Mouse (Mus musculus): ENCODE measurements at regions not wholly inside any gene's neighbourhood (a gene's known extent, or its start where the extent isn't known, plus 50 kb on each side); places are given as distances from the start of the nearest gene placed in this dataset.
A peak's percentile ranks its signal among the peaks of the same experiment; 100 is the strongest.

- no peak for DNase-seq
Observed at GRCm38 (mm10) chr6:147833501-147833900, 213.6 kb upstream of the Far2 start.

- DNase-seq = no peak
Observed at GRCm38 (mm10) chr6:147838846-147839245, 208.2 kb upstream of the Far2 start.

- no peak for DNase-seq
Observed at GRCm38 (mm10) chr6:147849988-147850387, 197.1 kb upstream of the Far2 start.

- no peak for DNase-seq
Observed at GRCm38 (mm10) chr6:147861116-147861515, 185.9 kb upstream of the Far2 start.

GRCm38 (mm10) chr6:147871033-147871432, 176.0 kb upstream of the Far2 start:
- no peak for DNase-seq

- DNase-seq = no peak
Observed at GRCm38 (mm10) chr6:147873173-147873572, 173.9 kb upstream of the Far2 start.

GRCm38 (mm10) chr6:147878485-147878884, 168.6 kb upstream of the Far2 start:
- DNase-seq = no peak

- DNase-seq = no peak
Observed at GRCm38 (mm10) chr6:147885902-147886301, 161.2 kb upstream of the Far2 start.

GRCm38 (mm10) chr6:147919697-147920096, 127.4 kb upstream of the Far2 start:
- no peak for DNase-seq

- no peak for DNase-seq
Observed at GRCm38 (mm10) chr6:147921091-147921490, 126.0 kb upstream of the Far2 start.

GRCm38 (mm10) chr6:147922506-147922905, 124.6 kb upstream of the Far2 start:
- DNase-seq = no peak

- no peak for DNase-seq
Observed at GRCm38 (mm10) chr6:147923246-147923645, 123.8 kb upstream of the Far2 start.

- no peak for DNase-seq
Observed at GRCm38 (mm10) chr6:147928951-147929350, 118.1 kb upstream of the Far2 start.

- no peak for DNase-seq
Observed at GRCm38 (mm10) chr6:147944020-147944419, 103.0 kb upstream of the Far2 start.

- no peak for DNase-seq
Observed at GRCm38 (mm10) chr6:147944940-147945676, 102.0 kb upstream of the Far2 start.

- no peak for DNase-seq
Observed at GRCm38 (mm10) chr6:147947997-147948396, 99.1 kb upstream of the Far2 start.

- DNase-seq = no peak
Observed at GRCm38 (mm10) chr6:147951642-147952041, 95.4 kb upstream of the Far2 start.

- peak in 1 of 2 experiments; percentile 12 for DNase-seq
Observed at GRCm38 (mm10) chr6:147953058-147953679, 93.9 kb upstream of the Far2 start.

GRCm38 (mm10) chr6:147953753-147954152, 93.3 kb upstream of the Far2 start:
- no peak for DNase-seq

GRCm38 (mm10) chr6:147954253-147954652, 92.8 kb upstream of the Far2 start:
- DNase-seq = no peak

- DNase-seq = no peak
Observed at GRCm38 (mm10) chr6:147954967-147955830, 91.9 kb upstream of the Far2 start.

GRCm38 (mm10) chr6:147964739-147965138, 82.3 kb upstream of the Far2 start:
- DNase-seq = no peak

- no peak for DNase-seq
Observed at GRCm38 (mm10) chr6:147970162-147970608, 76.9 kb upstream of the Far2 start.

GRCm38 (mm10) chr6:147972552-147972951, 74.5 kb upstream of the Far2 start:
- DNase-seq = no peak
